Mouse (Mus musculus) embryo, embryonic 10.5 days (tissue): ENCODE data around the gene H1foo.
A peak's percentile ranks its signal among the peaks of the same experiment; 100 is the strongest.

Experiments used
- DNase-seq: peaks from one replicate; pipeline ENCODE4 v3.0.0-alpha.2; 2015; ENCODE audit warnings: low spot score

H1foo gene

GRCm38 (mm10) chr6:115962439-115963085 lies 17.8 kb downstream of the H1foo start:
- DNase-seq = peak; percentile 70

GRCm38 (mm10) chr6:115963656-115964055 lies 18.9 kb downstream of the H1foo start:
- no peak for DNase-seq

DNA sequence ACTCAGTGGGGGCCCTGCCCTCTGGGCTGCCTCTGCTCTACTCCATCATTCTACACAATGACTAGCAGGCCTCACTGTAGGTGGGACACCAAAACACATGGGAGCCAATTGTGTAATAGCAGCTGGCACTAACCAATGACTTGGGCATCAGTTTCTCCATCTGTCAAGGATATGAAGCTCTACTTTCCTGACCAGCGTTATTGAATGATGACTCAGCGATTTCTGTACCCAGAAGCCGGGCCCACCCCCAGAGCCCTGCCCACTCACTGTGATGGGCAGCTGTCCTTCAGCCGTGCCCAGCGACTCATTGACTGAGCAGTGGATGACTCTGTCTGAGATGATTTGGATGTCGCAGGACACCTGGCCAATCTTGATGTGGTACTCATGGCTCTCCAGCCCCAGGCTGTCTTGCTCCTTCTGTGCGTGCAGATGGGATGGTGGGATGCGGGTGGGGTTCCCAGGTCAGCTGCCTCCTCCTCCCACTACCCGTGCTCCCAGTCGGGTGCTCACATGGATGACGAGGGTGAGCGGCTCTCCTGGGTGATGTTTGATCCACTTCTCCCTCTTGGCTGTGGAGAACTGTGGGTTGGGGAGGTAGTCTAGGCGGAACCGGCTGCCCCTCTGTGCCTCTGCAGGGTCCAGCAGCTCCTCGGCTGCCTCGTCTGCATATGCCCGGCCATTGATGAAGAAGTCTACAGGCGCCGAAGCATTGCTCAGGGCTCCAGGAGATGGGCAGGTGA lies 21.7 kb downstream of the H1foo start:
- no peak for DNase-seq

- DNase-seq = no peak
Measured at GRCm38 (mm10) chr6:115967291-115967880, 22.6 kb downstream of the H1foo start.

- DNase-seq = no peak
Measured at GRCm38 (mm10) chr6:115968086-115968485, 23.3 kb downstream of the H1foo start.

DNA sequence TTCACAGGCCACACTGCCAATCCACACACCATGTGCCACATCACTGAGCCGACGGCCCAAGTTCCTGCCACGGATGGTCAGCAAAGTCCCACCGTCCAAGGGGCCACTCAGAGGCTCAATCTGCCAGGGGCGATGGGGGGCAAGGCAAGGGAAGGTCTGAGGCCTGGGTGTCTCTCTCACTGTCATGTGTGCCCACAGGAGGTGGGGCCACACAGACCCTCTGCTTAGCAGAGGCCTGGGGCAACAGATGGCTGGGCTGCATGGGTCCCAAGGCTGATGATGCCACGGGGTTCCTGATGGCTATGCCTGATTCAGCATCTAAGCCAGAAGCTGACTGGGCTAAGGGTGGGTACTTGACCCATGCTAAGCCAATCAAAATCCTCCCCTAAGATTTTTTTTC lies 24.0 kb downstream of the H1foo start:
- DNase-seq = no peak

GRCm38 (mm10) chr6:115969103-115969502 lies 24.4 kb downstream of the H1foo start:
- DNase-seq = no peak

DNA sequence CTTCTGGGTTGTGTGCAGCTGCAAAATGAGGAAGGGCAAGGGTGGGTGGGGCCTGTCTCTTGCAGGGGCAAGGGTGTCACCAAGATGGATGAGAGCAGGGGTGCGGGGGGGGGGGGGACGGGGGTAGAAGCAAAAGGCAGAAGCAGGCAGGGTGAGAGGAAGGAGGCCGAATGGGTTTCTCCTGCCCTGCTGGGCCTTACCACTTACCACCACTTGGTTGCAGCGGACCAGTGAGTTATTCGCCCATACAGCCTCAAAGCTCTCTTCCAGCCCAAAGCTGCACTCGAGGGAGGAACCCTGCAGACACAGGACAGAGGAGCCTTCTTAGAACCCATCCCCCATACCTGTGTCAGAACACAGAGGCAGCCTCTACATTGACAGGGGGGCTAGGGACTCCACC lies 25.2 kb downstream of the H1foo start:
- no peak for DNase-seq

GRCm38 (mm10) chr6:115971273-115972060 lies 26.7 kb downstream of the H1foo start:
- no peak for DNase-seq

DNA sequence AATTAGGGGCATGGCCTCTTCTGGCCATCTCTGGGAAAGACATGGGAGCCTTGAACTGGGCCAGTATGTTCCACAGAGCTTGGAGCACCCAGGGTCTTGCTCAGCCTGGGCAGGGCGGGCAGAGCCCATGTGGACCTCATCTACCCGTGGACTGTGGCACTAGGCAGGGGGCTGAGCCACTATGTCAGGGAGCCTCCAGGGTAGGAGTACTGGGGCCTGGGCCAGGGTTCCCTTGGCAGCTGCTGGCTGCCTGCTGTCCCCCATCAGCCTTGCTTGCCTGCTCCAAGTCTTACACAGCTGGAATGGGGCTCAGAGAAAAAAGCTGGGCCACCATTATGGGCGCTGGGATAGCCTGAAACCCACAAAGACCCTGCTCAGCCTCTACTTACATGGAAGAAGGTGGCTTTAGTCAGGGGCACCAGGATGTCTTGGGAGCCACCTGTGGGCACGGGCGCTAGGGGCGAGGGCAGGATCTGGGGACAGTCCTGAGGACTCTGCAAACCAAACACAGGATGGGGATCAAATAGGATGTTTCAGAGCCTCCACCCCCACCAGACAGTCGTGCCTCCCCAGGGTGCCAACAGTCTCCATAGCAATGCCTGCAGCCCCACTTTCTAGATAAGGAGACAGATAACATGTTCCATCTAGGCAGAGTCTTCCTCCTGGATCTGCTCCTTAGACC lies 27.5 kb downstream of the H1foo start:
- DNase-seq = no peak

- DNase-seq = no peak
Measured at GRCm38 (mm10) chr6:115973139-115973875, 28.6 kb downstream of the H1foo start.

DNA sequence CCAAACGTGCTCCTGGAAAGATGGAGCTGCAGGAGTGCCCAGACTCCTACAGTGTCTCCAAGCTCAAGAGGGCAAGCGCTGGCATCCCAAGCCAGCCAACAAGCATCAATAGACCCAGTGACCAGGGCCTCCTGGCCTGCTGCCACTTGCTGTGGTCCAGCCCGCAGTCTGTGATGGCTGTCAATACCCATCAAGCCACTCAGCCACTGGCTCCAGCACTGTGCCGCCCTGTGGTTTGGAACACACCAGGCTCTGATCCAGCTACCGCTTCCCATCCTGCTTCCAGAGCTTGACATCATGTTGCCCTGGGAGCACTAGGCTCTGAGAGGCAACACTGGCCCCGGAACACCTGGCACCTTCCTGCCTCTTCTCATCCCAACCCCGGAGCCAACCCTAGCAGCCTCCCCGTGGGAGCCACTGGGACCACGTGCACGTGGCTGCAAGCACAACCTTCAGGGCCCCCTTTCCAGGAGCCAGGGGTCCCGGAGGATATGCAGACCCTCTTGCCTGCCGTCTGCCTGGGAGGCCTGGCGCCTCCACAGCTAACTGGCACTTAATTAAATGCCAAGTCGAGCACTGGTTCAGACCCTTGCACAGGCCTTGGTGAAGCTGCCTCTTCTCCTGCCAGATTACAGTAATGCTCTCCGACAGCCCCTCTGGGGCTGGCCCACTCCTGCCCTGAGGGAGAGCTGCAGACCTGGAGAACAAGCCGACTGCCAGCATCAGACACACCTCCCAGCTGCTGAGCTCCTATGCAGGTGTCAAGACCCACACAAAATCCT lies 29.3 kb downstream of the H1foo start:
- DNase-seq = no peak

GRCm38 (mm10) chr6:115975606-115976005 lies 30.9 kb downstream of the H1foo start:
- no peak for DNase-seq

DNA sequence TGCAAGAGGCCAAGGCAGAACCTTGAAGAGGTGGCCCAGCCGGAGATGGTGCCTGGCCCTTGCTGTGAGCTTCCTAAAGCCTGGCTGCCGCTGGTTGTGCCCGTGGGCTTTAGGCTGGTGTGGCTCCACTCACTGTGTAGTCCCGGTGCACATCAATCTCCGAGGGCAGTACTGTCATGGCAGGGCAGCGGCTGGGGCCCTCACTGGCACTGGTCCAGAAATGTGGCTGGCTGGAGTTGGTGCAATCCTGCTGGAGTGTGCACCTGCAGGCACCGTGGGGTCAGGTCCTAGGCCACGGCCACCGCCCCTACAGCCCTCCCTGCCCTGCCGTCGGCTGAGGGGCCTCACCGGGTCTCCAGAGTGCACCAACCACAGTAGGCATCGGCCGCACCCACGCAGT lies 33.1 kb downstream of the H1foo start:
- no peak for DNase-seq

DNA sequence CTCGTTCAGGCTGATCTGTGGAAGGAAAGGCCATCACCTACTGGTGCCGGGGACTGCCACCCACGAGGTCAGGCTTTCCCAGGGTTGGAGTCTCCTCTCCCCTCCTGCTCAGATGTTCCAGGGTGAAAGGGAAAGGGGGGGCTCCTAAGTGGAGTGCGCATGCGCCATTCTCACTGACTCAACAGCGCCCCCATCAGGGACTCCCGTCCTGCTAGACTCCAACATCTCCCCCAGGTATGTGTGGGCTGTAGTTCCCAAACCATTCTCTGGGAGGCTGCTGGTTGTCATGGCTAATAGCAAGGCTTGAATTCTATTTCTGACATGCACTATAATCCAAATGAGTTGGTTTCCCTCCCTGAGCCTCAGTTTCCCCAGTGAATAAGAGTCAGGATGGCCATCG lies 33.9 kb downstream of the H1foo start:
- no peak for DNase-seq

- DNase-seq = no peak
Measured at GRCm38 (mm10) chr6:115982889-115983288, 38.2 kb downstream of the H1foo start.

DNA sequence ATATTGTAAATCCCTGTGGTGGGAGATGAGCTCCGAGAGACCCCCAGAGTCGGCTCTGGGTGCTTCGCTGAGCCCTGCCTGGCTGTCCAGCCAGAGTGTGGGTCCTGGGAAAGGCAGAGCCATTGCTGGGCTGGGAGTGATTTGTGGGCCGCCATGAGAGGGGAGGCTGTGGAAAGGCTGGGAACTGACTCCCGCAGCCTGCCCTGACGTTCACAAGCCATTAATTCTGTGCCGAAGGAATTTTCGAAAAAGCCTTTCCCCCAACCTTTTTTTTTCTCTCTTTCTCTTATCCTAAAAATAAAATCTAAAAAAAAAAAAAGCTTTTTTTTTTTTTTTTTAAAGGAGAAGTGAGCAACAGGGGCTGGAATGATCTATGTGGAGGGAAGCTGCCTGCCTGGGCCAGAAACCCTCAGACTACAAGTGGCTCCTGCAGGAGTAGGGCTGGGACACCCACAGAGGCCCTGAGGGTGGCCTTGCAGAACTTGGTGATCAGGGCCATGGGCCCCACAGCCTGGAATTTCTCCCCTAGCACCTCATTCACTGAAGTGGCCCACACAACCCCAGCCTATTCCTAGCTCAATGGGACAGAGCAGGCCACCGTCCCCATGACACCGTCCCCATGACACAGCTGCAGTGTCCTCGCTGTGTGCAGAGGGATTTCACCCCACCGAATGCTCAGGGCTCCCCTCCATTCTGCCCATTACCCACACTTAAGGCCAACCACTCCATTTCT lies 38.7 kb downstream of the H1foo start:
- DNase-seq = no peak

DNA sequence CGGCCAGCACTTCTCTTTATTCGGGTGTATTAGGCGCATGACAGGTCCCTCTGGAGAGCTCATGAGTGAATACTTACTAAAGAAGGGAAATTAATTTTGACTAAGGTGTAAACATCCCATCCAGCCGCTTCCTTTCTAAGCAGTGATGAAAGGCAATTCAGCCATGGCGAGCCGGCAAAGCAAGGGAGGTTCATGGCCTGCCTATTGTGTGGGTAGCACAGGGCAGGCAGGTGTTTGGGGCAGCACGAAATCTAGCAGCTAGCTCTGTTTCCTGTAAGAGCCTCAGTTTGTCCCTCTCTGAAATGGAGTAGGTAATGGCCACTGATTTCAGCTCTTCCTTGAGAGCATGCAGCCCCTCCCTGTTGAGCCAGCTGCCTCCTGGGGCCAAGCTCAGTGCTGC lies 39.8 kb downstream of the H1foo start:
- no peak for DNase-seq

- DNase-seq = no peak
Measured at GRCm38 (mm10) chr6:115985622-115986021, 40.9 kb downstream of the H1foo start.
